Mouse (Mus musculus) c-Kit-positive CD71-positive TER-119-positive erythroid progenitor cells, embryonic 14.5 days (primary cell): Measurements from ENCODE around the gene Oip5.

Experiments
- DNase-seq: peaks from one replicate; pipeline ENCODE4 v3.0.0-alpha.2; 2013; ENCODE audit warnings: low spot score

Oip5 gene

DNA sequence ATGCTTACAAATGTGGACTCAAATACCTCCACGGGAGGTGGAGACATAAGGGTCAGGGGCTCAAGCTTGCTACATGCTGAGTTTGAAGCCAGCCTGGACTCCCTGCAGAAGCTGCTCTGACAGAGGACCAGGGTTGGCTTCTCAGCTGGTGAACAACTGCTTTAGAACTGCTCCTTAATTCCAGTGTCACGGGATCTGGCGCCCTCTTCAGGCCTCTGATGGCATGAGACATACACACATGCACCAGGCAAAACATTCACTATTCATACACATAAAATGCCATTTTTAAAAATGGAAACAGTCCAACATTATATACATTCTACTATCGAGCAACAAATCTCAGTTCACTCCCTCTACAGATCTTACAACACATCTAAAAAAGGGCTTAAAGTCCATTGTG, 30.9 kb downstream of the Oip5 start:
- DNase-seq: peak; percentile 68

DNA sequence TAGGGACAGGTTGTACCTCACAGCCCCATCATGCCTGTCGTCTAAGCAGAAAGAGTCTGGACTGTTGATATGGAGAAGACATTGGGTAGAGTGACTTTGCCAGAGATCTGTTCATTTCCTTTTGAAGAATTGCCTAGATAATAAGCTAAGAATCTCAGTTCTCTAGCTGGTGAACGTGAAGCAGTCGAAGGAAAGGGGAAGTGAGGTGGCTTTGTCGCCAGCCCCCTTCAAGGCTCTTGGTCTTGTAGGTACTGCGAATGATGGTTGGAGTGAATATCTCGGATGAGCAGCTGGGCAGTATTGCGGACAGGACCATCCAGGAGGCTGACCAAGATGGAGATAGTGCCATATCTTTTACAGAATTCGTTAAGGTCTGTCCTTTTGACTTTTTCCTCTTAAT, 34.0 kb downstream of the Oip5 start:
- DNase-seq: no peak

- DNase-seq: no peak
Measured at GRCm38 (mm10) chr2:119583439-119583838, 34.8 kb downstream of the Oip5 start.

DNA sequence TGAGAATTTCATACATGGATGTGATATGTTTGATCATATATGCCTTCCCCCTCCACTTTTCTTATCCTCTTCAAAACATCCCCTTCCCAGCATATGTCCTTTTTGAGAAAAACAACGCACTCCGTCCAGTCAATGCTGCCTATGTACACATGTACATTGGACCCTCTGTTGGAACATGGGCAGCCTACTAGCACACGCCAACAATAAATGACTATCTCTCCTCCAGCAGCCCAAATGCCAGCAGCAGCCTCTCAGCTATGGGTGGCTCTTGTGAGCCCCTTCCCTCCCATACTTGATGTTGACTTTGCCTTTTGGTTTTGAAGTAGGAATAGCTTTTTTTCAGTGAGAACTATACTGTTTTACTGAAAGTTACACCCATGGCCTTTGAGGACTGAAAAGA, 36.7 kb downstream of the Oip5 start:
- no peak for DNase-seq

DNA sequence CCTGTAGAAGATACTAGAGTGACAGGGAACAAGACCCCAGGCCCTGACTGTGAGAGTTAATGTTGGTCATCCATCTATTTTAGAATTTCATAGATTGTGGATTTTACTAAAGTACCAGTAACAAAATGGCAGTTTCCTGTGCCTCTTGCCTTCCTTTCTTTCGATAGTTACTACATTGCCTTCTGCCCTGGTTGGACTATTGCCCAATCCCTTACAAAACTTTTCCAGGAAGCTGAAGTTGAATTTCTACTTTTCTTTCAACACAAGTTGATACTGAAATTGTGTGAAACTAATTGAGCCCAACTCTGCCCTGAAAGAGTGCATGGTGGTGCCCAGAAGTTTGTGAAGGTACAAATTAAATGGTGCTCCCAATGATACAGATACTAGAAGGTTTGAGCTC, 45.8 kb downstream of the Oip5 start:
- DNase-seq: no peak

GRCm38 (mm10) chr2:119566182-119566855, 52.0 kb downstream of the Oip5 start:
- DNase-seq: no peak

GRCm38 (mm10) chr2:119565284-119565683, 53.0 kb downstream of the Oip5 start:
- no peak for DNase-seq

- DNase-seq: no peak
Measured at GRCm38 (mm10) chr2:119561794-119562193, 56.5 kb downstream of the Oip5 start.
